Mouse (Mus musculus) Patski (cell line): ENCODE results near the gene Eif3f. TPM values are rescaled to one million over a fixed set of nuclear protein-coding genes. Genes with fewer than 3 reads are reported as not detected.

Experiments
- ATAC-seq: fragments of 100-300 bp; one replicate; pipeline ENCODE4 v1.8.0; 2021
- CTCF ChIA-PET: fragments of 350-600 bp; sonication (Branson Sonifier 250); formaldehyde crosslinking; loops from one replicate; lab custom pipeline; 2022; ENCODE audit warnings: inconsistent platforms; lab: Charles Lee
- POLR2A ChIA-PET: fragments of 350-600 bp; sonication (Branson Sonifier 250); formaldehyde crosslinking; loops from one replicate; lab custom pipeline; 2022; ENCODE audit warnings: antibody characterized with exemption, inconsistent platforms; lab: Charles Lee
- DNase-seq: peaks from one replicate; pipeline ENCODE4 v3.0.0-alpha.2; 2011; ENCODE audit warnings: low read depth, low spot score
- H3K27me3 ChIP-seq: fragments of 371-371 bp; one replicate; pipeline ENCODE4 v1.5.1; 2021
- CTCF ChIP-seq: fragments of 100-300 bp; IDR thresholded peaks from one replicate; pipeline ENCODE4 v1.5.1; 2021
- in situ Hi-C: fragments of 300-500 bp; cut with MboI; formaldehyde crosslinking; loops from 3 replicates; pipeline ENCODE4 v1.11.1; 2018; ENCODE audit warnings: low pct_unique_long_range_greater_than_20kb, mixed read lengths
- polyA plus RNA-seq: library from polyadenylated mRNA; unstranded; gene quantifications from one replicate; pipeline ENCODE4 v1.2.3, GENCODE M21; 2021

Eif3f gene
- polyA plus RNA-seq, result 162 TPM

GRCm38 (mm10) chr7:108933794-108934731, at the start of gene Eif3f:
Gene Eif3f (plus strand): TSS chr7:108934417.
- peak; percentile 87 for ATAC-seq
- peak; percentile 96 for TF ChIP-seq CTCF

GRCm38 (mm10) chr7:108884906-108885305, 49.3 kb upstream of the Eif3f start, which contains the start of gene Olfr518:
Gene Olfr518 (minus strand): TSS chr7:108885006.
- CTCF ChIA-PET, result no interaction called here
- DNase-seq, result no peak

More at GRCm38 (mm10) chr7:108933794-108934731, at the start of gene Eif3f:
- DNase-seq, result peak; percentile 99
- no peaks in the 10 kb centered on the region for H3K27me3 ChIP-seq
- in situ Hi-C loops, result loop anchor here (5.0 to 10.0 kb wide), 2 partner anchors 79 to 117 kb away; partner anchors contain the start of gene Olfr516
- CTCF ChIA-PET, result interaction anchor here (1.0 to 2.5 kb wide), 2 partner anchors 11 to 83 kb away, joined by 3 to 16 read pairs; partner anchors contain the start of gene Olfr516
- POLR2A ChIA-PET, result no interaction called here

GRCm38 (mm10) chr7:108894320-108894719, 39.9 kb upstream of the Eif3f start, which contains the start of gene Olfr519:
Gene Olfr519 (minus strand): TSS chr7:108894420.
- ChIA-PET CTCF (no interaction called here), POLR2A (no interaction called here)
- in situ Hi-C loops, result no loop called here
- ATAC-seq, result no peak
- no peak for DNase-seq
- no peaks in the 10 kb centered on the region for H3K27me3 ChIP-seq
- no peak for TF ChIP-seq CTCF

More at GRCm38 (mm10) chr7:108884906-108885305, 49.3 kb upstream of the Eif3f start, which contains the start of gene Olfr518:
- POLR2A ChIA-PET, result no interaction called here
- in situ Hi-C loops, result no loop called here
- no peaks in the 10 kb centered on the region for H3K27me3 ChIP-seq
- ATAC-seq, result no peak
- TF ChIP-seq CTCF, result no peak

- no peaks in the 10 kb centered on the region for H3K27me3 ChIP-seq
- in situ Hi-C loops, result no loop called here
- no peak for ATAC-seq
- TF ChIP-seq CTCF, result no peak
- ChIA-PET CTCF (interaction anchor here (1.1 kb wide), 1 partner anchor 10 kb away, joined by 3 read pairs; no protein-coding TSS in a partner anchor), POLR2A (no interaction called here)
- no peak for DNase-seq
These were observed 30.2 kb upstream of the Eif3f start for GRCm38 (mm10) chr7:108903969-108904368.

- TF ChIP-seq CTCF, result no peak
- POLR2A ChIA-PET, result no interaction called here
- CTCF ChIA-PET, result no interaction called here
- no peaks in the 10 kb centered on the region for H3K27me3 ChIP-seq
- ATAC-seq, result no peak
- in situ Hi-C loops, result no loop called here
- no peak for DNase-seq
These were observed 7.2 kb upstream of the Eif3f start for GRCm38 (mm10) chr7:108927043-108927442.

- ChIA-PET POLR2A (no interaction called here), CTCF (no interaction called here)
- DNase-seq, result peak; percentile 74
- H3K27me3 ChIP-seq, result no peaks in the 10 kb centered on the region
- peak; percentile 85 for ATAC-seq
- no peak for TF ChIP-seq CTCF
- in situ Hi-C loops, result no loop called here
These were observed 5.7 kb upstream of the Eif3f start for GRCm38 (mm10) chr7:108928280-108929188.

- DNase-seq (no peak), ATAC-seq (no peak)
- in situ Hi-C loops, result loop anchor here (5.0 to 10.0 kb wide), 2 partner anchors 75 to 113 kb away; partner anchors contain the start of gene Olfr516
- no peaks in the 10 kb centered on the region for H3K27me3 ChIP-seq
- ChIA-PET POLR2A (no interaction called here), CTCF (interaction anchor here (1.1 to 1.9 kb wide), 2 partner anchors 15 to 79 kb away, joined by 4 to 5 read pairs; no protein-coding TSS in a partner anchor)
- TF ChIP-seq CTCF, result no peak
These were observed 4.4 kb upstream of the Eif3f start, which contains the start of gene Nlrp10 for GRCm38 (mm10) chr7:108929726-108930393. Gene Nlrp10 (minus strand): TSS chr7:108930178.

- in situ Hi-C loops, result loop anchor here (5.0 to 10.0 kb wide), 2 partner anchors 80 to 118 kb away; partner anchors contain the start of gene Olfr516
- ChIA-PET POLR2A (interaction anchor here (0.6 kb wide), 1 partner anchor 23 kb away, joined by 3 read pairs; no protein-coding TSS in a partner anchor), CTCF (interaction anchor here (2.5 kb wide), 1 partner anchor 10 kb away, joined by 16 read pairs; no protein-coding TSS in a partner anchor)
- no peaks in the 10 kb centered on the region for H3K27me3 ChIP-seq
- no peak for DNase-seq
- no peak for TF ChIP-seq CTCF
- no peak for ATAC-seq
These were observed 619 bp downstream of the Eif3f start for GRCm38 (mm10) chr7:108934836-108935235.

GRCm38 (mm10) chr7:108935411-108935810, 1.2 kb downstream of the Eif3f start:
- no peak for TF ChIP-seq CTCF
- POLR2A ChIA-PET, result interaction anchor here (0.6 kb wide), 1 partner anchor 24 kb away, joined by 3 read pairs; no protein-coding TSS in a partner anchor
- DNase-seq (no peak), ATAC-seq (no peak)
- in situ Hi-C loops, result loop anchor here (10.0 kb wide), 1 partner anchor 81 kb away; the partner anchor contains the start of gene Olfr516
- CTCF ChIA-PET, result interaction anchor here (1.1 to 2.5 kb wide), 2 partner anchors 9 to 84 kb away, joined by 3 to 16 read pairs; no protein-coding TSS in a partner anchor
- no peaks in the 10 kb centered on the region for H3K27me3 ChIP-seq
